Mouse (Mus musculus) 3134 (cell line): ENCODE results near the gene Slc6a6.

Experiments
- DNase-seq: peaks from one replicate; pipeline ENCODE4 v3.0.0-alpha.2; 2011; ENCODE audit warnings: low spot score; ENCODE audit not compliant: insufficient read length; ENCODE audit errors: extremely low read depth

Slc6a6 gene

DNA sequence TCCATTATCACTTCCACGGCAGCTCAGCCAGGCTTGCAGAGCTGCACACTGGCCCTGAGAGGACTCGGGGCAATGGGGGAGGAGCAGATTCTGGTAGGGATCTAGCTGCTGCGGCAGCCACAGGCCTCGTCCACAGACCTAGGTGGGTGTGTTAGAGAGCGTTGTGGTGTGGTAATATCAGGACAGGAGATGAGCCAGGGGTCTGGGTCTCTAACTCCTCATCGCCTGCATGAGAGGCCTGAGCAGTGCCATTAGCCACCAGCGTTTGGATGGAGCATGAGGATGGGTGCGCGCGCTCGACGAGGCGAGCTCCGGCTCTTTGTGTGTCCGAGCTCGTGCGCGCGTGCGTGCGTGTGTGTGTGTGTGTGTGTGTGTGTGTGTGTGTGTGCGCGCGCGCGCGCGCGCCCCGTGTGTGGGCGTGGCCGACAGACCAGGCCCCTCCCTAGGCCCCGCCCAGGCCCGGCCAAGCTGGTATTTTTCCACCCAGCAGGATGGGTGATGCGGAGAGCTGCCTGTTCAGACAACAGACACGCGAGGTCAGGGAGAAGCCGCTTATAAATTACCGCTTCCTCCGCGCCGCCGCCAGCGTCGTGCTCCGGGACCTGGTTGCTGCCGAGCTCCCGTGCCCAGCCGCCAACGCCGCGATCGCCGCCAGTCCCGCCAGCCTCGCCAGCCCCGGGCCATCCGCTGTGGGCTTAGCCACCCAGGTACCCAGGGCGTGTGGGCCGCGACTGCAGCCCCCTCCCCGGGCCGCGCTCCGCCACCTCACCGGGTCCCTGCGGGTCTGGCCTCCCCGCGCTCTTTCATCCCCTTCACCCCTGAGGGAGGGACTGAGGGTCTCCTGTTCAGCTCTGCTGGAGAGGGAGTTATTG is at the start of gene Slc6a6:
Gene Slc6a6 (plus strand): TSS at position 452 of the 872 bp plus-strand sequence.
- DNase-seq = peak; percentile 96

GRCm38 (mm10) chr6:91634417-91634816 is 49.4 kb upstream of the Slc6a6 start:
- no peak for DNase-seq

DNA sequence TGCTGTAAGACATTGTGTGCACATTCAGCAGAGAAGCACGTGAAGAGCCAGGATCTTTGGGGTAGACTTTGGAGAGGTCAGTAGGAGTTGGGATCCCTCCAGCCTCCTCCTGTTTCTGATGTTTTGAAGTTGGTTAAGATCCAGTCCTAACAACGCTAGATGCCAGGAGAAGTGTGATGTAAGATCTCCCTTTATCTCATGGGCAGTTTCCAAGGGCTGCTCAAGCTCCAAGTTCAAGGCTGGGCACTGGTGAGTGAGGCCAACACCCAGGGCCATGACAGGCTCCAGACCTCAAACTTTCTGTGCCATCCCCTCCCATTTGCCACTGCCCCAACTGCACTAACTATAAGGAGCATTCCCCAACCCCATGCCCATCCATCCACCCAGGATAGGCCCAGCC is 49.0 kb upstream of the Slc6a6 start:
- no peak for DNase-seq

- no peak for DNase-seq
These were observed 45.5 kb upstream of the Slc6a6 start for GRCm38 (mm10) chr6:91638204-91638995.

DNA sequence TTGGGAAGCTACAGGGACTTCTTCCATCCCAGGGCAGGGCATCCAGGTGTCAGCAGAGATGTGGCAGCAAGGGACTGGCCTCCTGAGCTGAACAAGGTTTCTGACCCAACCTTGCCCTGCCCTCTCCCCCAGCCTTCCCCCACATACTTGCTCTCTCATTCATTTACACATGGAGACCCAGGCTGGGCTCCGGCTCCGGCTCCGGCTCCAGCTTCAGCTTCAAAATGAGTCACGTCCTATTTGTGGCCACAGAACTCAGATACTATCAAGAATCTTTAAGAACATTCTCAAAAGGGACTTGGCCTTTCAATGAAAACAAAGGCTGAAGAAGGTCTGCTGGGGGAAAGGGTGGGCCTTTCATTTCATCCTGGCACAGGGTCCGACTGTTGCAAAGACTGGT is 40.8 kb upstream of the Slc6a6 start:
- peak; percentile 63 for DNase-seq

DNA sequence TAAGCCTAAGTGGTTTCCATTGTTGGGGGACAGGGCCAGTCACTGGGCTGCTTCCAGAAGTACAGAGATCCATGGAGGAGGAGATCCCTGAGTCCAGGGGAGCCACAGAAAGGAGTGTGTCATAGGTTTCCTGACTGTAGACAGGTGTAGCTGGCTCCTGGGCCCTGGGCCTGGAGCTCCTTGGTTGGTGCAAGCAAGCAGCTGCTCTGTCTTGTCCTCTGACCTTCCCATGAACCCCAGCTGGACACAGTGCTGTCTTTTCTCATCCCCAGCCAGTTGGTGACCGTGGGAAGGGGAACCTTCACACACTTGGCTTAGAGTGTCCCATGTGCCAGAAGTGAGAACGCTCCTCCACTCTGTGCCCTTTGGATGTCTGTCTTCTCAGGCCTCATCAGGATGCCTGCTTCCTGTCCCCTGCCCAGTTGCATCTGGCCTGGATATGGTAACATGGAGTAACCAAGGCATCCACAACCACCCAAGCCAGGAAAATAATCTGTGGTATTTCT is 40.4 kb upstream of the Slc6a6 start:
- DNase-seq = no peak

DNA sequence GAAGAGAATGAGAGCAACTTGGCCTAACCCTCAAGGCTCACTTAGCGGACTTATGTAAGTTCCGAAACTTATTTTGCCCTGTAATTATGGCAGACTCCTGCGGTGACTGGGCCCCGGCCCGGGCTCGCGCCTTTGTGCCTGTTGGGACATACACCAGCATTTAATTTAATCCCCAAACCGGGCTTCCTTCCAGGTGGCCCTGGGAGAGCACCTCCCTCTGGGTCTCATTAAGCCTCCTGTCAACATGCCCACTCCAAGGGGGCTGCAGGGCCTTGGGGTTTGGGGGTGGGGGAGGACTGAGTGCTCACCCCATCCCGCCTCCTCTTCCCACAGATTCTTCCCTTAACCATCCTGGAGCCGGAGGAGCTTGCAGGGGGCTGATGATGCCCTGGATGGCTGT is 37.8 kb upstream of the Slc6a6 start:
- DNase-seq = peak; percentile 16

DNA sequence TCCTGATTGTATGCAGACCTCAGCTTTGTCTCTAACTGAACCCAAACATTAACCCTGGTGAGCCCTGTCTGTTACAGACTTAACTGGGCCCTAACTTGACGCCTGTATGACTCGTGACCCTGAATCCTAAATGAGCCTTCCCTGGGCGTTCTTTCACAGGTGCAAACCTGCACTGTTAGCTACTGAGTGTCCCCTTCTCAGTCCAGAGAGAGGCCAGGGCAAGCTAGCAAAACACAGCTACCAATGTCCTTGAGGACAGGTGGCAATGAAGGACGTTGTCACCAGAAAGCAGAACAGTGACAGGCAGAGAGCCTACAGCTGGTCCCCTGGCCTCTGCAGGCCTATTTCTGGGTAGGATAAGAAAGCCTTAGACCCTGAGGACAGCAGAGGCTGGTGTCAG is 37.0 kb upstream of the Slc6a6 start:
- no peak for DNase-seq

GRCm38 (mm10) chr6:91647385-91647791 is 36.5 kb upstream of the Slc6a6 start:
- DNase-seq = peak; percentile 88

DNA sequence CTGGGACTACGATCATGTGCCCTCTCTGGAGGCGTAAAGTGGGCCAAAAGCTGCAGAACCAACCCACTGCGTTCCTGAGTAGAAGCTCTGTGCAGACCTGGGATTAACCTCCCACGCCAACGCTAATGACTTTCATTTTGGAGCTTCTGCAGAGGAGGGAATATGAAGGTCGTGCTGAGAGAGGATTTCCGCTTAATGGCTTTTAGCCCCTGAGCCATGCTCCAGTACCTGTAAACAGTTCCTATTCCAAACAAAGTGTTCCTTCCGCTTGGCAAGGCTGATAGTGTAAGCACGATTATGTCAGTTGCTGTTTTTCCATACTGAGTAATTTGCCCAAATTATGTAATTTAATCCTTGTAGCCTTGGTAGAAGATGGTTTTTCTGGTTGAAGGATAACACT is 33.6 kb upstream of the Slc6a6 start:
- no peak for DNase-seq

DNA sequence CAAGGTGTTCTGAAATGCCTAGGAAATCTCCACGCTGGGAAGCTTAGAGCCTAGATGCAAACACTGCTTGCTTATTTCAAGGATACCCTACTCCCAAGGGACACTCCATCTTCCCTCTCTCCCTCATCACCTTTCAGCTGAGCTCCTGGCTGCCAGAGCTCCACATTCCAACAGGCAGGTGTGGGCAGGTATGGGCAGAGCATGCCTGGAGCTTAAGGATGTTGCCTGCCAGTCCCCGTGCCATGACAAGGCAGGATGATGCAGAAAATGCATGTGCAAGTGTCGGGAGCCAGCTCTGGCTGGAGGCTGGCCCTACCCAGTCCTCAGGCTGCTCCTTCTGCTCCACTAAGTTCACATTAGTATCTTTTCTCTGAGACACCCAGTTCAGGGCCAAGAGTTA is 31.6 kb upstream of the Slc6a6 start:
- DNase-seq = no peak

GRCm38 (mm10) chr6:91655244-91655643 is 28.6 kb upstream of the Slc6a6 start:
- DNase-seq = no peak

- no peak for DNase-seq
These were observed 27.9 kb upstream of the Slc6a6 start for GRCm38 (mm10) chr6:91655874-91656433.

DNA sequence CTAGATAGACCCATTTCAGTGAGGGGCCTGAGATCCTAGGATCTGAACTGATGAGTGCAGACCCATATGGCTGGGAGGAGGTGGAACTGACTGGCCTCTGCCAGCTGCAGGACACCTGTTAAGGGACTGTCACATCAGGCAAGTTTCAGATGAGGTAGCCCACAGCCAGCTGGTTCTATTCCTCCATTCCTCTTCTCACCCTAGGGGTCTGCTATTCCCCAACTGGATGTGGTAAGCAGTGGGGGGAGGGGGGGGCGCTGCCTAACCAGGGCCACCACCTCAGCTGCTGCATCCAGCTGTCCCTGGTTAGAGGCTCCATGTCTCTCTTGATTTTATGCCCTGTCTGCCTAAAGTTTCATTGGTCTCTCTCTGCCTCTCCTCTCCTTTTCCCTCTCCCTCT is 25.6 kb upstream of the Slc6a6 start:
- DNase-seq = no peak

DNA sequence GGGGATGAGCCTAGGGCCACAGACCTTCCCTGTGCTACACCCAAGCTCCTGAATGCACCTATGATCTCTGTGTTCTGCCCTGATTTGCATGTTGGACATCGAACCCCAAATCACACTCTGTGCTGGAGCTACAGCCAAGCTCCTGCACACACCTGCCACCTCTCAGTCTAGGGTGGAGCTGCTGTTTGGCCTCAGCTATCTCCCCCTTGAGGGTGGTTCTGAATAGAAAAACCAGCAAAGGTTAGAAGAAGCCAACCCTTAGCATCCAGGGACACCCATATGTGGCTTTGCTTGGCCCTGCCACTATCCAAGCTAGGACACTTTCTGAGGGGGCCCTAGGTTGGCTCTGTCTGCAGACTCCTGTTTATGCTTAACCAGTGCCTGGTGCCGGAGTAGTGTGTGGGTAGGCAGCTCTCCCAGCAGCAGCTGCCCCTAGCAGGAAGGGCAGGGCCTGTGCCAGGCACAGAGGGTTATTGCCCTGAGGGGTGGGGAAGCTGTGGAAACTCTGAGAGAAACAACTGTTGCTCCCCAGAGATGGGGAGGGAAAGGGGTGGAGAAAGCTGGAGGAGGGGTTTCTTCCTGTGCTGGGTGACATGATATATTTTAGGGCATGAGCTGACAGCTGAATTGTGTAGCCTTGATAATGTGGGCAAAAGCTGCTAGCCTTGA is 23.9 kb upstream of the Slc6a6 start:
- DNase-seq = no peak

DNA sequence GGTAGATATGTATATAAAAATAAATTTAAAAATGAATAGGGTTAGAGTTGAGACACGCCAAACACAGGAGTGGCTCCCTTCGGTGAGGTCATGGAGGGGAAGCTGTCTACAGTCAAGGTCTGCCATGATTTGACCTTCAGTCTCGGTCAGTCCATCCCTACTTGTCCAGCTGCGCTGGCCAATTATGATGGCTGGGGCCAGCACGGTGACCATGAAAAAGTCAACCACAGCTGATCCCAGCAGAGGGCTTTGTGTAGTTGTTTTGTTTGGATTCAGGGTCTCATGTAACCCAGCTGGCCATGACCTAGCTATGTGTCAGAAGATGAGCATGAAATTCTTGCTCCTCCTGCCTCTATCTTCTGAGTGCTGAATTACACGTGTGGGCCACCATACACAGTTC is 21.6 kb upstream of the Slc6a6 start:
- no peak for DNase-seq

DNA sequence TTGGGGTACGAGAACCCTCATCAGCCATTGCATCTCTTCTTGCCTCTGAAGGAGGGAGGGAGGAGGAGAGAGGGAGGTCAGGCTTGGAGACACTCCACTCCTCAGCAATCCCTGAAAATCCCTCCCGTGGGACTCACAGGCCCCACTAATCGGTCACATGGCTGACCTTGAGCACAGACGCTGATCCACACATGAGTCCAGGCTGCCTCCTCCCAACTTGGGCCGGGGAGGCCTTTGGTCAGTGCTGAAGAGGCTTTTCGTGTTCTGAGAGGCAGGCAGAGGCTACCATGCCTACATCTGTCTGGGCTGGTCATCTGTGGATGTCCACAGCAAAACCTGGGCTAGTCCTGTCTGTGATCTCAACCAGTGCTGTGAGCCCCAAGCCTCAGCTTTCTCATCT is 20.2 kb upstream of the Slc6a6 start:
- no peak for DNase-seq

GRCm38 (mm10) chr6:91665267-91665666 is 18.6 kb upstream of the Slc6a6 start:
- no peak for DNase-seq

DNA sequence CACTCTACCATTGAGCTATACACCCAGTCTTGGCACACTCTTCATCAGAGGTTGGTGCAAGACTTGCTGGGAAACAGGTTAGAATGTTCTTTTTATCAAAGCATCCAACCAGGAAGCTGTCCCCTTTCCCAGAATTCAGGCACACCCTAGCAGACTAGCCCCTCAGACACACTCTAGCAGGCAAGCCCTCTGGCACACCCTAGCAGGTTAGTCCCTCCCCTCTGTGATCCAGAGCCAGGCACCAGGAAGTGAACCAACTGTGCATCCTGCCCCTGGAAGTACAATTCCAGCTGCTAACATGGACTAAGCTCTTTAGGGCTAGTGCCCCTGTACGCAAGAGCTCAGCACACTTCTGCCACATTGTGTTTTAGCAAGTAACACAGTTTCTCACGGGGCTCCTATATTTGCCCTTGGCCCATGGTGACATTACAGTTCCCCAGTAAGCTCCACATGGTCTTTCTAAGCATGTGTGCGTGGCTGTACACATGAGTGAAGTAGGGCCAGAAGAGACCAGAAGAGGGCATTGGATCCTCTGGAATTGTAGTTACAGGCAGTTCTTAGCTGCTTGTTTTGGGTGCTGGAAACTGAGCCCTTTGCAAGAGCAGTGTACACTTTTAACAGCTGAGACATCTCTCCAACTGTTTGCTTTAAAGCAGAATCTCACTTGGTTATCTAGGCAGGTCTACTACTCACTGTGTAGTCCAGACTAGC is 17.7 kb upstream of the Slc6a6 start:
- DNase-seq = no peak

DNA sequence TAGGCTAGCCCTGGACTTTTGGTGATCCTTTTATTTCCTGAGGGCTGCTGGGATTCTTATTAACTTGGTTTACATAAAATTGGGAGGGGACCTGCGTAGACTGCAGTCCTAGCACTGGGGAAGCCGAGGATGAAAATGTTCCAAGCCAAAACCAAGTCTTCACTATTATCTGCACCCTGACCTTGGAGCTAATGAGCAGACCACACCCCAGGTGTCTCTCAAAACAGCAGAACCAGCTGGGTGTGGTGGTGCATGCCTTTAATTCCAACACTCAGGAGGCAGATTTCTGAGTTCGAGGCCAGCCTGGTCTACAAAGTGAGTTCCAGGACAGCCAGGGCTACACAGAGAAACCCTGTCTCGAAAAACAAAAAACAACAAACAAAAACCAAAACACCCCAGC is 16.7 kb upstream of the Slc6a6 start:
- no peak for DNase-seq
